Mouse (Mus musculus) bone marrow, adult 2 months (tissue): Measurements from ENCODE around the gene Acox3.

ENCODE experiments used
- CTCF ChIP-seq: fragments of 200-500 bp; IDR thresholded peaks from 2 replicates; pipeline ENCODE4 v1.5.1; 2011; ENCODE audit warnings: low read length, control low read depth; ENCODE audit not compliant: control insufficient read depth, insufficient read depth
- POLR2A ChIP-seq: fragments of 200-500 bp; IDR thresholded peaks from 2 replicates; pipeline ENCODE4 v1.6.1; 2011; ENCODE audit warnings: low read depth, mild to moderate bottlenecking, control low read depth, low read length, borderline replicate concordance; ENCODE audit not compliant: control insufficient read depth

GRCm38 (mm10) chr5:35648230-35648629, 65.4 kb downstream of the Acox3 start:
- no peak for TF ChIP-seq CTCF
- no peak for TF ChIP-seq POLR2A
